Mouse (Mus musculus) MN1 (cell line): ENCODE measurements around the gene Prss38.
"Not testable (repeated sequence)": the region's sequence is repeated elsewhere in the genome, so short reads cannot be mapped to it uniquely, and the experiment has no call there.

Source experiments
- DNase-seq: peaks from one replicate; pipeline ENCODE4 v3.0.0-alpha.2; 2016; ENCODE audit warnings: low spot score

The Prss38 gene

GRCm38 (mm10) chr11:59377999-59378398, 2.5 kb upstream of the Prss38 start:
- DNase-seq = no peak

DNA sequence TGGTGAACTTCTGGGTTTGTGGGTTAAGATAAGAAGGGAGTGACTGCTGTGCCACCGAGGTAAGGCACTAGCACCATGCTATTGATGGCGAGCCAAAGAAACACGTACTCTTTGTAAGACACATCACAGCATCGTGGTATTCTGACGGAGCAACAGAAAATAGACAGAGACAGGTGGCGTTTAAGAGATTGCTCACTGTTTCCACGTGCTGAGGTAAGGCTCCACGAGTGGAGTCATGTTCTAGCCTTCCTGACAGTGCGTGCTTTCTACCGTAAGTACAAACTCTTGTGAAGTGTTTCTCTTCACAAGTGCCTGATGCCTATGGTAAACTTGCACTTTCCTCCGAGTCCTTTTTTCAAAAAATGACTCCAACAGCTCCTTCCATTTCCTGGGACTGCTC, 5.6 kb downstream of the Prss38 start:
- no peak for DNase-seq

GRCm38 (mm10) chr11:59367955-59368354, 7.5 kb downstream of the Prss38 start:
- DNase-seq = not testable (repeated sequence)

DNA sequence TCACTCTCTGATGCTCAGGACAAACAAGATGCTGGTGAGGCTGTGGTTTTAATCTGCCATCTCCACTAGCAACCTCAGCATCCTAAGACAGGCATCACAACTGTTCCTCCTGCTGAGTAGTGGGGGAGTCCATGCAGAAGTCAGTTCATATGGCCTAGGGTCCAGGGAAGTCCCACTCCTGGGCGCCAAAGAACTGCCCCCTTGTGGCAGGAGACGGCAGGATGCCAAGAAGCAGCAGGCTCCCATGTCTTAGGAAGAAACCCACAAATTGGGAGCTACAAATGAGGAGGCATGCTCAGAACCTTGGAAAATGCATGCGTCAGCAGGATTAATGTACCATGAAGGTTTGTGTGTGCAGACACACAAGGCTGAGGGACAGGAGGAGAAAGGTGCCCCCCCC, 8.8 kb downstream of the Prss38 start:
- DNase-seq = peak; percentile 31

- DNase-seq = no peak
Observed at GRCm38 (mm10) chr11:59366031-59366430, 9.4 kb downstream of the Prss38 start.

DNA sequence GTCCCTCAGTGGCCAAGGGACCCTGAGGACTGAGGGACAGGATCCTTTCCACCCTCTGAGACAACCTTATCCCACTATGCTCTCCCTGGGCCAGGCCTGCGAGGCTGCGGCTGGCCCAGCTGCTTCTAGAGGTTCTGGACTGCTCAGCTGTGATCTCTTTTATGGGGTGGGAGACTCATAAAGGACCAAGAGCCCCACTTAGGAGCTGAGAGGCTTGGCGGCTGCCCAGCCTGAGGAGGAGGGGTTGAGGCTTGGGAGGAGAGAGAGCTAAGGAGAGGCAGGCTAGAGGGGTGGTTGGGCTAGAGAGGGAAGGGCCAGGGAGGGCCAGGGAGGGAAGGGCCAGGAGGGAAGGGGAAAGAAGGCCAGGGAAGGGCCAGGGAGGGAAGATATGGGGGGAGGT, 11.0 kb downstream of the Prss38 start:
- DNase-seq = no peak

DNA sequence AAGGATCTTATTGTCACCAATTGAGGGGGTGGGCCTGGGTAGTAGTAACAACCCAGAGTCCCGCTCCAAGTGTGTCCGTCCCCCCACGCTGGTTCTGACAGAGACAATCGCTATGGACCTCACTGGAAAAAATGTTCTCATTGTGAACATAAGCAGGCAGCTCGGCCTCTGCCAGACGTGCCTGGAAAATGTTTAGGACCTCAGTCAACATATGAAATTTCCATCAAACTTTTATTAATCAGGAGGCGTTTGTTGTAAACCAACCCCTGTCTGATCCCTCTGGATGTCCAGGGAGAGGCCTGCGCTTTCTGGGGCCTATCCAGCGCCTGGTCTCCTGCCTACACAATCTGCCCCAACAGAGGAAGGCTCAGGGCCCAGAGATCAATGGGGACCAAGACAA, 11.4 kb downstream of the Prss38 start:
- DNase-seq = no peak

- DNase-seq = no peak
Observed at GRCm38 (mm10) chr11:59361291-59361690, 14.2 kb downstream of the Prss38 start.

DNA sequence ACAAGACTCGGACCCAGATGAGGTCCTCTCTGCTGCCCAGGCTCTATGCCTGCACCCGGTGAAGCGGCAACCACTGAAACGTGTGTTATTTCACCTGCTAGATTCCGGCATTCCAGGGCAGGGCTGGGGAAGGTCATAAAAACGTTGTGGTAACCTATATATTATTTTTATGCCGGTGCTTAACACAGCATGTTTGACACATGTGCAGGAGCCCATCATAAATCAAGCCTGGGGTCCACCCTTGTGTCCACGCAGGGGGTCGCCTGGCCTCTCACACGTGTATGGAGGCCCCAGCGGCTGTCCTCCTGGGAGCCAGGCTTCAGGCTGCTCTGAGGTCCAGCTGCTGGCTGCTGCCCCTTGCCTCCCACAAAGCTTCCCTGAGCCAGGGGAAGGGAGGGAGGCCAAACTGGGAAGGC, 18.6 kb downstream of the Prss38 start:
- DNase-seq = no peak

- no peak for DNase-seq
Observed at GRCm38 (mm10) chr11:59354793-59355192, 20.7 kb downstream of the Prss38 start.

- DNase-seq = no peak
Observed at GRCm38 (mm10) chr11:59350326-59350725, 25.1 kb downstream of the Prss38 start.

DNA sequence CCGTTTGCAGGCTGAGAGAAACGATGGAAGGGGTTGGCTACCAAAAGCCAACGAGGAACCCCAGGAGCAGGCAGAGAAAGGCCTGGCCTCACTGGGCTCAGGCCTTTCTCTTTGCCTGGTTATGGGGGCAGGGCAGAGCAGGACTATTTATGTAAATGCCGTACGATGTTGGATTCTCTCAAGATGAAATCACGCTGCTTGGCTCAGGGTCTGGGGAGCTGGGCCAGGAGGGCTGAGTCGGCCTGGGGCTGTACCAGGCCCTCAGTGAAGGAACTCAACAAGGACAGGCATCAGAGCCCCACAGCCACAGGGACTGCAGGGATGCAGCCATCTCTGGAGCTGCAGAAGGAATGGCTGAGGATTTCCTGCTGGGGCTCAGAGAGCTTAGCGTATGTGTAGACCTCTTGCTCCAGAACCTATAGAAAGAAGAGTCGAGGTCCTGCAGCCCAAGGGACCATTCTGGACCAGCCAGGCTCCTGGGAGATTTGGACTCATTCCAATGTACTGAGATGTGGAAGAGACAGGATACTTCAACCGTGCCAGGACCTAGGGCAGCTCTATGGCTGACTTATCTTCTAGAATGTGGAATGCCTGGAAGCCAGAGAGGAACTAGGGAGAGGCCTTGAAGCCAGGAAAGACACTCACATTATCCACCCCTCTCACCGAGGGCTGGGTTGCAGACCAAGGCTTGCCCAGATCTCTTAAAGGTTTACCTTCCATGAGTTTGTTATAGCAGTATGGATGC, 29.1 kb downstream of the Prss38 start:
- peak; percentile 28 for DNase-seq

DNA sequence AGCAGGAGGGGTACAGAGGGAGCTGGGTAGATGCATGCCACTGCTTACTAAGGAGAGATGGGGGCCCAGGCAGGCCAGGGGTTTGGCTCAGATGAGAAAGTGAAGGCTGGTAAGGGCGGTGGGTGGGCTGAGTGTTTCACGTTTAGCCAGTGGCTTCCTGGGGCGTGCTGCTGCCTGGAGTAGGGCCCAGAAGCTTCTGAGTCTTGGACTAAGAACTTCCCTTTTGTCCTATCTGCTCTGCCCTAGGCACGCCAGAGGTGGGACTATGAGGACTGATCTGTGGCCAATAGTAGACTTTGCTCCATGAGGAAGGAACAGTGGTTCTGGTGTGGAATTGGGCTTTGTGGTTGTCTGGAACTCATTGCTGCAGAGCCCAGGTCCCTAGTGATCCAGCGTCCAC, 32.5 kb downstream of the Prss38 start:
- no peak for DNase-seq

GRCm38 (mm10) chr11:59338736-59339120, 36.7 kb downstream of the Prss38 start:
- DNase-seq = no peak

DNA sequence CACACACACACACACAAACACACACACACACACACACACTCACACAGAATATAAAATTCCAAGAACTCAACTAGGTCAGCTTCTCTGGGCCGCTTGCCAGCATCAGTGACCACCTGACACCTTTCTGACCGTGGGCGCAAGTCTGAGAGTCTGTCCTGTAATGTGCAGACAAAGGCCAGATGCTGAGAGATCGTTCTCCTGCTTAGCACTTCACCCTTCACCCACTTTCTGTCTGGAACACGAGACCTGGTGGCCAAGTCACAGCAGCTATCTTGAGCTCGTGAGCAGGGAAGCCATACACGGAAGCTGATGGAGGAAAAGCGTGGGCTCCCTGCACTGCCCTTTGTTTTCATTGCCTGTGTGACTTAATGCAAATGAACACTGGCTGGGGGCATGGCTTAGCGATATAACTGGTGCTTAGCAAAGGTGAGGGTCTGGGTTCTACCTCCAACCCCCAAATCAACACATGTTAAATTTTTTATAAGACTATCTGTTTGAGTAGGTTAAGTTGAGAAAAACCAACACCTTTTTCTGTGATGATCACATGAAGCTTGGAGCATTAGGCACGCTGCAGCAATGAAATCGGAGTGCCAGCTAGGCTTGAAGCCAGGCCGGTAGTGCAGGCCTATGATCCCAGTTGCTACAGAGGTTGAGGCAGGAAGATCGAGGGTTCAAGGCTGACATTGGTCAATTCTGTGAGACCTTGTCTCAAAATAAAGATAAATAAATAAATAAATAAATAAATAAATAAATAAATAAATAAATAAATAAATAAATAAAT, 37.3 kb downstream of the Prss38 start:
- DNase-seq = peak; percentile 82

- DNase-seq = no peak
Observed at GRCm38 (mm10) chr11:59336381-59336780, 39.1 kb downstream of the Prss38 start.

DNA sequence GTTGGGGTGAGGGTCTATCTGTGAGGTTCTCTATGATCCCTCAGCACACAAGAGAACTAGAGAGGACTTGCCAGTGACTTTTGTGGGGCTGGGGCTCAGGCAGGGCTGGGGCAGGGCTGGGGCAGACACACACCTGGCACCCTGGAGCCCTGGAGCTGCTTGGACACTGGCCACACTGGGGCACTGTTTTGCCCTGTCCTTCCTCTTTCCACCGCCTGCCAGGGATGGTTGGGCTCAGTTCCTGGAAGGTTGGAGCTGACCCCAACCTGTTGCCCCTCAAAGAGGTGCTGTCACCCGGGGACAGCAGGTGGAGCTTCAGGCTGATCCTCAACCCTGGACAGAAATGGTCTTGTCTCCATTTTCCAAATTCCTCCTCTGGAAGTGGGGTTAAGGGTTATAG, 39.5 kb downstream of the Prss38 start:
- DNase-seq = no peak

DNA sequence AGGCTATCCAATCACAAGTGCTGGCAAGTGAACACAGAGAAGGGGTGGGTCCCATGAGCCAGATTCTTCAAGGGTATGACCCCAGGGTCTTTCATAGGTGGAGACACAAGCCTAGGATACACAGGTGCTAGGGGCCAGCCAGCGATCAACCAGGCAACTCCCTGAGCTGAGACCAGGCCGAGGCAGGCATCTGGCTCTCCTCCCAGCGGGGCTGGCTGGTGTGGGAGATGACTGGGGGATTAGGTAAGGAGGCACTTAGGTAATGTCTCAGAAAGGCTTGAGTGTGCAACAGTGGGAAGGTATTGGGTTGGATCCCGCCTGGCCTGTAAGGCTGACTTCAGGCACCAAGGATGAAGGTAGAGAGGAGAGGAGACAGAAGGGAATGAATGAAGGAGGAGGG, 40.3 kb downstream of the Prss38 start:
- DNase-seq = no peak

GRCm38 (mm10) chr11:59332938-59333337, 42.5 kb downstream of the Prss38 start:
- DNase-seq = no peak

- DNase-seq = no peak
Observed at GRCm38 (mm10) chr11:59331167-59331869, 44.1 kb downstream of the Prss38 start.

DNA sequence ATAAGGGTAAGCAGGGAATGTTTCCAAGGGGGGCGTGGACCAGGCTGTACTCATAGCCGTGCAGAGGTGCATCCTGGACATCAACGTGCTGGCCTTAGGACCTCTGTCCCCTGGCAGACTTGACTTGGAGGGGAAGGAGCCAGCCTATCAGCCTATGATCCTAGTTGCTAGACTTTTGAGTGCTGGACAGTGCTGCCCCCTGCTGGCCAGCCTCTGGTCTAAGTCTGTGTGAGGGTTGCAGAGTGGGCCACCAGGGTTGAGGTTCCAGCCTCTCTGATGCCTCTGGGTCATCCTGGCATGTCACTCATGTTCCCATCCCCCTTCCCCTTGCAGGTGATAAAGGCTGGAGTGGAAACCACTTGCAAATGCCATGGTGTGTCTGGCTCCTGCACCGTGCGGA, 44.9 kb downstream of the Prss38 start:
- DNase-seq = peak; percentile 88

GRCm38 (mm10) chr11:59329616-59330015, 45.8 kb downstream of the Prss38 start:
- DNase-seq = peak; percentile 73

GRCm38 (mm10) chr11:59327625-59328024, 47.8 kb downstream of the Prss38 start:
- no peak for DNase-seq
